Mouse (Mus musculus): ENCODE data around the gene Rfc2. TPM values are rescaled to one million over a fixed set of nuclear protein-coding genes. Genes with fewer than 3 reads are reported as not detected.

The Rfc2 gene
- 211 TPM for polyA plus RNA-seq (2017; shearing (Covaris generic))

GRCm38 (mm10) chr5:134581146-134581545 is at the start of gene Rfc2:
Rfc2 (plus strand) TSS chr5:134581366.

GRCm38 (mm10) chr5:134552110-134552972 is 28.8 kb upstream of the Rfc2 start, which contains the start of gene Clip2:
Clip2 (minus strand) TSS chr5:134552434.

GRCm38 (mm10) chr5:134560071-134560449 is 21.1 kb upstream of the Rfc2 start, which contains the start of gene Syna:
Syna (minus strand) TSS chr5:134560171.

DNA sequence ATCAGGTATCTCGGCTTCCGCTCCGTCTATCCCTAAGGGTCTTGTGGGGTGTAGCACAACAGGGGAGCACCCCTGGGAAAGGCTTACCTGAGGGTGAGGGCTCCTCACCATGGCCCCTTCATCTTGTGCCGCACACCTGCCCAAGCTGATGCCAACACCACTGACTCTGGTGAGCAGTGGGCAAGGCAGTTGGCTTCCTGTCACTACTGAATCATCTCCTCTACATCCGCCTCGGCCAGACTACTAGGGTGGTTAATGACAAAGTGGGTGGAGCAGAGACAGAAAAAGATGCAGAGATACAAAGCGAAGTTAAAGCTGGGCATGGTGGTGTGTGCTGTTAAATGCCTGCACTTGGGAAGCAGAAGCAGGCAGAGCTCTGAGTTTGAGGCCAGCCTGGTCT is 33.6 kb downstream of the Rfc2 start, which contains the start of gene Lat2:
Gene Lat2 (minus strand): TSS at position 224 of the 400 bp plus-strand sequence.

DNA sequence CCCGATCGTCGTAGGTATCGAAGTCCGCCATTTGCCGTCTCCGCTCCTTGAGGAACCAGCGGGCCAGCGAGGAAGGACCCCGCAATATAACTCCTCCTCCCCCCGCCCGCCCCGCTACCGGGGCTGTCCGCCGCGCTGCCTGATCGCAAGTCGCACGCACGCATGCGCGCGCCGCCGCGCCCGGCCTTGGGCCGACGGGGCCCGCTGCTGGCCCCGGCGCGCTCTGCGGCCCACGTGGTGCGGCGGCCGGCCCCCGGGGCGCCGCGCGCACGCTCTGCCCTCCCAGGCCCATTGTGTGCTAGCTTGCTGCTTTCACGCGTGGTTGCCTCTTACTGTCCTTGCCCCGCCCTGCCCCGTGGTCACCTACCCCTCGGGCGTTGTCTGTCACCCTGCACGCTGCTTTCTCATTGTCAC is 58.1 kb downstream of the Rfc2 start, which contains the start of gene Eif4h:
Gene Eif4h (minus strand): TSS at position 222 of the 414 bp plus-strand sequence.

Other genes with a start within 250 kb of the Rfc2 start
- gene Gtf2ird1, start 124.7 kb upstream of the Rfc2 start, polyA plus RNA-seq (2017; shearing (Covaris generic)): 10.8 TPM
- gene Clip2, start 28.9 kb upstream of the Rfc2 start, polyA plus RNA-seq (2017; shearing (Covaris generic)): 2.5 TPM
- gene Syna, start 21.2 kb upstream of the Rfc2 start, polyA plus RNA-seq (2017; shearing (Covaris generic)): not detected
- gene Lat2, start 33.7 kb downstream of the Rfc2 start, polyA plus RNA-seq (2017; shearing (Covaris generic)): 7.0 TPM
- 313 TPM for gene Eif4h, start 58.1 kb downstream of the Rfc2 start, polyA plus RNA-seq (2017; shearing (Covaris generic))
- gene Limk1, start 107.2 kb downstream of the Rfc2 start, polyA plus RNA-seq (2017; shearing (Covaris generic)): 15.2 TPM
- not detected for gene Eln, start 166.0 kb downstream of the Rfc2 start, polyA plus RNA-seq (2017; shearing (Covaris generic))